Mouse (Mus musculus): ENCODE measurements around the gene Olfr1080.

- TF ChIP-seq CTCF (IDR thresholded peaks at IDR 0.05; ENCODE audit: low read depth) (no peak), EP300 (IDR thresholded peaks at IDR 0.05; ENCODE audit: low read depth) (no peak)
These were observed 49.9 kb downstream of the Olfr1080 start, which contains the start of gene Olfr1076 for GRCm38 (mm10) chr2:86508161-86508560.

All from heart, postnatal 0 days (tissue).